Mouse (Mus musculus) retina, adult 2 months (tissue): ENCODE measurements around the gene Gpc6.

Experiments
- DNase-seq: peaks from one replicate; pipeline ENCODE4 v3.0.0-alpha.2; 2012; ENCODE audit warnings: low read depth, low spot score

Gene Gpc6

DNA sequence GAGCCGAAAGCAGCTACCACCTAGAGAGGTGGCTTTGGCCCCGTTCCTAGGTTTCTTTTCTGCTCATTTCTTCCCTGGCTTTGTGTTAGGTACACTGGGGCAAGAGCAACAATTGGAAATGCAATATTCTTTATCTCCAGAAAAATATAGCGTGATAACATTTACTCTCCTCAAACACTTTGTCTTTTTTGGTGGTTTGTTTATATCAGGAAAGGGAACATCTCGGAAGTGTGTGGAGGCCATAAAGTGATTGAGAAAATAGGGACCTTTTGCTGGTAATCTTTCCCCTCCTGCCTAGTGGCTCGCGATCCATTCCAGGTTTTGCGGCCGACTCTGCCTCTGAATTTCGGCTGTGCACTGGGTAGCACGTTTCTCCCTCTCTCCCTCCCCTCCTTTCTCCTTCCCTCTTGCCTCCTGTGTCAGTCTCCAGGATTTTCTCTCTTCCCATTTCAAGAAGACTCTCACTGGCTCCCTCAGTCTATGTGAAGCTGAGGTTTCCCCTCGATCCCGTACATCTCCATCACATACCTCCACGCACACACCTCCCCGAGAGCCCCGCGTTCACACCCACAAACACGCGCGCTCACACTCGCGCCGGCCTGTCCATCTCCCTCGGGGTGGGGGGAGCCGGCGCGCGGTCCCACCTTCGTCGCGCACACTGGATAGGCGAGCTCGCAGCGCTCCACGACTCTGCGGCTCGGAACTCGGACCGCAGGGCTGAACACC is at the start of gene Gpc6:
Gene Gpc6 (plus strand): TSS at position 440 of the 726 bp plus-strand sequence.
- DNase-seq, result no peak

DNA sequence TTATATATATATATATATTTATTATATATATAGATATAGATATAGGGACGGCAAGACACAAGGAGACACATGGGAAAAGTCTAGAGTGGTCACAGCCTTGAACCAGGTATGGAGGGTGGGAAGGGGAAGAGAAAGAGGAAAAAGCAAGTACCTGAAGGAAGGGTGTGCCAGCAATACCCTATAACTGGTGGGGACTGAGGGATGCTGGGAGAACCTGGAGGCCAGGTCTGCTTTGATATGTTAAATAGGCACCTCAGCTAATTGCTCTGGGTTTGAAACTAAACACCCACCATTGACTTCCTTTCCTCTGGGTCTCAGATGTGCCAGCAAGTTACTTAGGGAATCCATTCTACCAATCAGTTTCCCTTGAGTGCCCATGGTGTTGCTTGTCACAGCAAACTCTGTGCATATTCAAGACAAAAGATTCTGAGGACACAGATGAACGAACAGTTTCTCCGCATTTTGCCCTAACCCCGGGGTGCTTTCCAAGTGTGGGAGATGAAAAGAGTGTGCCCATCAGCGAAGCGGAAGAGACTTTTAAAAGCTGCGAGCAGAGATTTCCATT is 42.6 kb upstream of the Gpc6 start:
- no peak for DNase-seq

DNA sequence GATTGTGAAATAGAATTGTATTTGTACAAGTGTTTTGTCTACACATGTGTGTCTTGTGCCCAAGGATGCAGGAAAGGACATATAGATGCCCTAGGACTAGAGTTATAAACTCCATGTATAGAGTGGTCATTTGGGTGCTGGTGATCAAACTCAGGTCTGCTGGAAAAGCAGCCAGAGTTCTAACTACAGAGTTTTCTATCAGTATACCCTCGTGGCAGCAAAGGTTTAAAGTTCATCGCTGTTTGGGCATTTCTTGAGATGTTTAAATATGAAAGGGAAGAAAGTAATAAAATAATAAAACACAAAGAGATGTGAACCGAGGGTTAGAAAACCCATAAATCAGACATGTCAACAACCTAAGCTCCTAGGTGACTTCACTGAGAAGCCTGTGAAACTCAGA is 30.8 kb upstream of the Gpc6 start:
- no peak for DNase-seq

DNA sequence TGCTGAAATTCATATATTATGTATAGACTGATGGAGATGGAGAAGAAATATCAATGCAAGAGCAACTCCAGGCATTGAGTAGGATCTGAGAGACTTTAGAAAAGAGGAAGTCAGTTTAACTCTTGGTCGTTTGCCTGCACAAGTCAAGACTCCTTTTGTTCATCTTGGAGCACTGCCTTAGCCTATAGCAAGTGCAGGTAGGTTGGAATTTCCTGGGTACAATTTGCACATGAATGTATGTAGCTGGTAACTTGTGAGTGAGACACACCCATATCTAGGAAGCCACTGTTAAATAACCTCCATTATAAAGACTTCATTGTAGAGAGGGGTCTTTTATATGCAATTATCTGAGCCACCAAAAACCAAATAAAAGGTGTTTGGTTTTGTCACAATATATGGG is 27.1 kb upstream of the Gpc6 start:
- DNase-seq, result no peak

DNA sequence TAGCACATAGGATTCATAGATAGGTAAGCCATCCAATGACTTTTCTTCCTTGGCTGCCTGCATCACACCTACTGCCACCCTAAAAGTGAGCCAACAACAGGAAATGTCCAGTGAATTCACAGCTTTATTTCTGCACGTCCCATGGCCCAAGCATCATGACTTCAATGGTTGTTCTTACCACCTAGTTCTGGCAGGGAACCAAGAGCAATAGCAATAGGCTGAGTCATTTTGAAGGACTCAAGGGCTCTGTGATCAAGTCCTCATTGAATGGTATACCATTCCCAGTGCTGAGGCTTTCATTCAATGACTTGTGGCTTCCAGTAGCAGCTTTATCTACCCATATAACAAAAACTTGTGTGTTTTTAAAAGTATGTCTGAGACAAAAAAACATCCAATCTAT is 13.3 kb upstream of the Gpc6 start:
- no peak for DNase-seq

DNA sequence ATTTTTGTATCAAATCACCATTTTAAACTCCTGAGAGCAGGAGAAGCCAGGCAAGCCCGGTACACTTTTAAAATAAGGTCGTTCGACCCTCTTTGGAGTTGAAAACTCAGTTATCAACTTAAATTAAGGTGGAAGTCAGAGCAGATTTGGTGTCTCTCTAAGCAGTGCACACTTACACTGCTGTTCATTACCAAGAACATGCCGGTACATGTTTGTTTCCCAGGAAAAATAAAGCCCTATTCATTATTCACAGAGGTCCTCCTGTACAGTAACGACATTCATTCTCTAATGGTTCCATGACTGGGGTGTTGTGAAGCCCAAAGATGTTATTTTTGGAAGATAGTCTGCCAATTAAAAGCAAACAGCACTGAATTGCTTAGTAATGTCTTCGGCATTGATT is 8.2 kb upstream of the Gpc6 start:
- DNase-seq, result no peak

DNA sequence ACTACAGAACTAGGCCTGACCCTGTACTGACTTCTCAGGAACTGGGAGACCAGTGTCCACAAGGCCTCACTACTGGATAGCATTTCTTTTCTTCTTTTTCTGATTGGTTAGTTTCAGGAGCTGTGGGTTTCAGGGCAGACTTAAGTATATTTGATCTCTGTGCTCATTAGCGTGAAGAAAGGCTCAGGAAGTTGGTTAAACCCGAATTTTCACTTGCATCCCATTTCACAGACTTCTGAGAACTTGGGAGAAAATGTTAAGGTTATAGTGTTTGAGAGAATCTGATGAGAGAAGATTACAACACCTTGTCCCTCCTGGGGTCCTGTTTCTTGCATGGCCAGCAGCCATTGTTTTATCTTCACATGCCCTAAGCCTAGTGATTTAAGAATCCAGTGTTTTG is 849 bp upstream of the Gpc6 start:
- no peak for DNase-seq

DNA sequence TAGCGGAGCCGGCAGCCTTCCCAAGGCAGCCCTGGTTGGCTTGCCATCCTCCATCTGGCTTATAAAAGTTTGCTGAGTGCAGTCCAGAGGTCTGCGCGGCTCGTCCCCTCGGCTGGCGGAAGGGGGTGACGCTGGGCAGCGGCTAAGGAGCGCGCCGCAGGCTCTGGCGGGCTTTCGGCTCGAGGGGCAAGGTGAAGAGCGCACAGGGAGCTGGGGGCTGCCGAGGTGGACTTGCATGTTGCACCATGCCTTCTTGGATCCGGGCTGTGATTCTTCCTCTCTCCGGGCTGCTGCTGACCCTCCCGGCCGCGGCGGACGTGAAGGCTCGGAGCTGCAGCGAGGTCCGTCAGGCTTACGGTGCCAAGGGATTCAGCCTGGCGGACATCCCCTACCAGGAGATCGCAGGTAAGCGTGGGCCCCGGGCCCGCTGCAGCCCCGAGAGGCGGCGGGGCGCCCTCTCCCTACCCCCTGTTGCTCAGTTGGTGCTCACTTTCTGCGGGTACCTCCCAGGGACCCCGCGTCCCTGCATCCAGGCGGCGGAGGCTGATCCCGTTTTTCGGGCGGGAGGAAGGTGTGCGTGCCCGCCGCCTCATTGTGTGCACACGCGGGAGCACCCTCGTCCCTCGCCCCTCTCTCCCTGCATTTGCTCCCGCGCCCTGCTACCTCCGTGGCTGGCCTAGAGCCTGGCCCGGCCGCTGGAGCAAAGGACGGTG is 732 bp downstream of the Gpc6 start:
- DNase-seq, result no peak

DNA sequence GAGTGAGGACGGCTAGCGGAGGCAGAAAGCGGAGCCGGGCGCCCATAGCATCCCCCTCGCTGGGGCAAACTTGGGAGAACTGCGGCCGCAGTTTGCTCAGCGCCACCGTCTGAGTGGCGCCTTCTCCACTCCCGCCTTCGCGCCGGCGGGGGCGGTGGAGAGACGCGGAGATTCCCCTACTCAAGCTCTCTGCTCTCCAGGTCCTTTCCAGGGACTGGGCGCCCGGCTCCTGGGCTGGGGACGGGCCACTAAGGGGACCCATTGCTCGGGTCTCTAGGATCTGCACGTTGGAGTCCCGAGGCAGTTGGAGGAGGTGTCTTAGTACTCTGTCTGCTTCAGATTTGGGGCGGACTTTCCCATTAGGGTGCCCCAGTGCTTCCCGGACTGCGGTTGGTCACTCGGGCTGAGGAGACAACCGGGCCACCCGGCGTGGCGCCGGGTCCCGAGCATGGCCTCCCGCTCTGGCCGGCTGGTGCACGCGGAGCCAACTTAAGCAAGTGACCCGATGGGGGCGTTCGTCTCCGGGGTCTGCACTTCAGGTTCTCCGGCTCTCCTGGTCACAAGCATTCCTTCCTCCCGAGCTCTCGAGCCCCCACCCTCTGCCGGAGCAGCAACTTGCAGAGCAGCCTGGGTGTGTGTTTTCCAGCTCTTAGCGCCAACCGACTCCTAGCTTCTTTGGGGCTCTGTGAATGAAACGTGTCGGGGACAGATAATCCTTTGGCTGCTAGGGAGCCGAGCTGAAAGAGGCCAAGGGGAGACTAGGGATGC is 1.5 kb downstream of the Gpc6 start:
- DNase-seq, result no peak

DNA sequence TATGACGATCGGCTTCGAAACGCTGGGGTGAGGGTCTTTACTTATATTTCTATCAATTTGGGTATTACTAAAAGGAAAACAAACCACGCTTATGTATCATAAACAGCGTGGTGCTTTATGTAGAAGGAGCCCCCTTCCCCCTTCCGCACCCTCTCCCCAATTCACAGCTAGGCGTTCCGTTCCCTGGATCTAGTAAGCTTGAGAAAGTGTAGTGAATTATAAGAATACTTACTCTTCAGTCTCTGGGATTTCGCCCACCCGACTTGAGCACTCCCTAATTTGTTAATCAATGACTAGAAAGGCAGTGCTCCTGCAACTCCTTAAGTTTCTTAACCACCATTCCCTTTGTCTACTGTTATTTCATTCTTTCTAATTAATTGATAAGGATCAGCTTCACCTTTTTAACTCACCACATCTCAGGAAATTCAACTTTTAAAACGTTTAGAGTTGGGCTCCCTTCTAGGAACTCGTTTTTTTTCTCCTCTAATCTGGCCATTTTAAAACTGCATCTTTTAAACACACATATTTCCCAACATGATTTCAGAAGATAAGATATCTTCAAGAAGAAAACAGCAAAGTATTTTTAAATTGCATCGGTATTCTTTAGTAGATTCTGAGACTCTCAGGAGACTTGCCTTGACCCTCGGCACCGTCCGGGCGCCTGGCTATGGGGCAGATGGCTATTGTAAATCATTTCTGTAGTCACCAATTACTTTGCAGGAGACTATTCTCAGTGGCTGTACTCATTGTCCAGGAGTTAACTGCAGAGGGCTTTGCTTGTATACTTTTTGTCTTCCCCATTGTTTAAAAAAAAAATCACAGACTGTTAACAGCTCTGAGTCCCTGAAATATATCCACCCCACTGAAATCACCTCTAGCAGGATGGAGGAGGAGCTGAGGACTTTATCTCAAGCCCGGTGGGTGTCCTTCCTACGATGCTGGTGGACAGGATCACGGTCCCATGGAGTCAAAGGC is 2.5 kb downstream of the Gpc6 start:
- DNase-seq, result no peak

DNA sequence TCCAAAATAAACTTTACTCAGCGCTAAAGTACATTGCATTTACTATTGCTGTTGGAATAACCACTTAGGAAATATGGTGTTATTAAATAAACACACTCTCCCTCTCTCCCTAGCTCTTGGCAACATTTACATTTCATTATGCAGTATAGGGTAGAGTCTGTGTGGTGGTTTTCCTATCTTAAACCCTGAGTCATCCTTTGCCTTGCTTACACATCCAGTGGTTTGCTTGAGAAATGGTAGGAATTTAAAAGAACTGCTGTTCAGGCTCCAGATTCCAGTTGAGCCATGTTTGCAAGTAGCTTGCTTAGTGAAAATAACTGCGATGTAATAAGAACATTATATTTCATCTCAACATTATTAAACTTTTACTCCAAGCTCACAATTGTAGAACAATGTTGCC is 3.3 kb downstream of the Gpc6 start:
- DNase-seq, result no peak

DNA sequence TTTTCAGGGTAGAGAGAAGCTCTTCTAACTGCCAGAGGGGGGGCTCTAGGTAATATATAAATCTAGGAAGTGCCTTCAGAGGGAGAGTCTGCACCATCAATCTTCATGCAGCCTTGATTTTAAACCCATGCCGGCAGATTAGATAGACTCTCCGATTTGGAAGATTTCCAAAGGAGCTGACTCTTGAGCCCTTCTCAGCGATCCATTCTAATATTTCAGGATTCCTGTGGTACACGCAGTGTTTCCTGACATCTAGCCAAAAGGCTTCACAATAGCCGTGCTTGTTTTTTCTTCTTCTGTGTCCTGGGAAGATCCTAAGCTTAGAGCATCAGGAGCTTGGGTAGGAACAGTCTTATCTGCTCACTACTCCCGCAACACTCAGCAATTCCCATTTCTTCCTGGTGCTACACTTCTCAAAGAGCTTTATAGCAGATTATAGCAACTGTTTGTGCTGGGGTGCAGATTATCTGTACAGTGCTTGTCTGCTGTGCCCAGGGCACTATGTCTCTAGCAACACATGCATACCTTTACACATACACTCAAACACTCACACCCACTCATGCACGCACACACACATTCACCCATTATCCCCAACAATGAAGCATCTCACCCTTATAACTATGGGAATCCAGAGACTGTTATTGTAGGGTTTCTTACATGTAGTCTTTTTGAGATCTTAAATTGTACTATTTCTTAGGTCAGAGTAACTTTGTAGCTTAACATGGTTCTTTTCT is 3.8 kb downstream of the Gpc6 start:
- no peak for DNase-seq

DNA sequence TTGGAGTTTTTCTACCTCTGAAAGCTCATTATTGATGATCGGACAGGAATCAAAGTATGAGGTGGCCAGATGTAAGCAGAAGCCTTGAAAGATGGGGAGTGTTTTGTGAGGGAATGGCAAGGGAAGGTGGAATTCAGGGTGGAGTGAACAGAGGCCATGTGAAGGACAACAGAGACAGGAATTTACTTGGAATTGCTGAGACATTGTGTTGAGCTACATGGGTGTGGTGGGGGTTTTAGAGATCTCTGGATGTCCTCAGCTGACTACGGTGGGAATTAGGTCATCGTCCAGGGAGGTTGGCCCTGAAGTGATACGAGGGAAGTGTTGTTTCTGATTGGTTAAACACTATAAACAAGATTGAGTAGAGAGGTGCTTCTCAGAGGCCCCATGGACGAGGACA is 8.7 kb downstream of the Gpc6 start:
- no peak for DNase-seq

DNA sequence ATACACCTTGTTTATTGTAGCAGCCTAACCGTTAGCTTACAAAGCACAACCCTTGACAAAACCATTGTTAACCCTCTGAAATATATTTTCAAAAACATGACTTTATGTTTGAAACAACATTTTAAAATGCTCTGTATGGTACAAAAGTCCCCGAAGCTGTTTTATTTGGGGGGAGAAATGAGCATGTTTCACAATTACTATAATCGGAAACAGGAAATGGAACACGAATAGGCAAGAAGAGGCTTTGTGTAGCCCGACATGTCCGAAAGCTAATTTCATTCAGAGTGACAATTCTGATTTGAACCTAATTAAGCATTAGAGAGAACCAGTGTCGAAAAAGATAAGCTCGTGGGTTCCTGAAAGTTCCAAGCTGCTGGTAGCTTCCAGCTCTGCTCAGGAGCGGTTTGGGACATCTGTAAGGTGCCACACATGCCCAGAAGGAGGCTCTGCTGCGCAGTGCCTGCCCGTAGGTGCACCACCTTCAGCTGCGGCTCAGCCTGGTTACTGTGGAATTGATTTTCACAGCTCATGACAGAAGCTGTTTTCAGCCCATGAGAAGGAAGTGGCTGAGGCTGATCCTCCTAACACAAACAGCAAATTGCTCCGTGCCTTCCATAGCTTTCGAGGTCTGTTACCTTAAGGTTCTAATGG is 12.9 kb downstream of the Gpc6 start:
- DNase-seq, result no peak

DNA sequence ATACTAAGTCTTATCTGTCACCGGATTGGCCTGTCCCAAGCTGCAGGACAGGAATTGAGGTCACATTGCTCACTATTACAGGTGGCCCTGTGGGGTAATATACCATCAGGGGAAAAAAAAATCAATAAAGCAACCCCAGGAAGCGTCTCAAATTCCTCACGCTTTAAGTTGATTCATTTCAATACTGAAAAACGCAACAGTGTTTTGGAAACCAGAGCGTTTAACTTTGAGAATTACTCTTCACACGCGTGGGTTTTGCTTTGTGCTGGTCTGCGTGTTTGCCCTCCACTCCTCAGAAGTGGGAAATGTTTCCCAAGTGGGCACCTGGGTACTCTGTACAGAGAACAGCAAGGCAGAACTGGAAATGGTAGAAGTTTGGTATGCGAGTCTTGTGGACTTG is 13.6 kb downstream of the Gpc6 start:
- no peak for DNase-seq

DNA sequence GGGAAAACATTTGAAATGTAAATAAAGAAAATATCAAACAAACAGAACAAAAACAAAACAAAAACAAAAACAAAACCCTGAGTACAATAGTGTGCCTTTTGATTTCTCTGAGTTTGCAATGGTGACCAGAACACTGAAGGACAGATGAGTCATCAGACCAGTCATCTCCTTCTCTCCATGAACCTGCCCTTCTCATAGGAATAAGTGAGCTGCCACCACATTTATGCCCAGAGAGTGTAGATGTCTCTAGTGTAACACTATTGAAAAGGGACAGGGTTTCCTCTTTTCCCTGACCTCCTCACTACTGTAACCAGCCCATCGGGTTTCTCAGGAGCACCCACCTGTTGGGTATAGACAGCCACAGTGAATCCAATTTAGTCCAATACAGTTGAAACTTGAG is 14.4 kb downstream of the Gpc6 start:
- DNase-seq, result no peak

DNA sequence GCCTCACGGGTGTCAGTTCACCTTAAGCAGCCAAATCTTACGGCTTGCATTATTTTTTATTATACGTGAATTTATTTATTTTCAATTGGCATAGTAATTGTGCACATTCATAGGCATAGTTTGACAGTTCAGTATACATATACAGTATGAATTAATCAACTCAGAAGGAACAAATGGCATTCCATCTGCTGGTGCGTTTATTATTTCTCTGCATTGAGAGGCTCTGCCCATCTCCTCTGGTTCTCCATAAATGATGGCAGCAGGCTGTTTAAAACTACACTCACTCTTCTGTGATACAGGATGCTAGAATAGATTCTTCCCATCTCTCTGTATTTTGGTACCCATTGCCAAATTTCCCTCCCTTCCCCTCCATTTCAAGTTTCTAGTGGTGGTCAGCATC is 16.7 kb downstream of the Gpc6 start:
- DNase-seq, result no peak

DNA sequence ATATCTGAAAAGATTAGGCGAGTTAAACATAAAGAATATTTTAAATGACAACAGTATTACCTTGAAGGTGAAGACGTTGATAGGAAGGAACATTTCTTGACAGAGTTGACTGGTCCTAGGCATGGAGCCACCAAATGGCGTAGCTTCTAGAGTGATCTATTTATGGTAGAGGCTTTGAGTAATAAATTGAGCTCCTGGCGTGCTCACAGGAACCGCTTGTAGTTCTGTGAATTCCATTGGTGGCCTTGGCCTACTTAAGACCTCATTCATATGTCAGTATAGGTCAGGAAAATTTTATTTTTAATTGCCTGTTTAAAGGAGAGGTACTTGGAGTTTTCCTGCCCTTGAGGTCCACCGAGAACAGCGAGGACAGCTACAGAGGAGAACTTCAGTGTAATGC is 18.6 kb downstream of the Gpc6 start:
- no peak for DNase-seq

DNA sequence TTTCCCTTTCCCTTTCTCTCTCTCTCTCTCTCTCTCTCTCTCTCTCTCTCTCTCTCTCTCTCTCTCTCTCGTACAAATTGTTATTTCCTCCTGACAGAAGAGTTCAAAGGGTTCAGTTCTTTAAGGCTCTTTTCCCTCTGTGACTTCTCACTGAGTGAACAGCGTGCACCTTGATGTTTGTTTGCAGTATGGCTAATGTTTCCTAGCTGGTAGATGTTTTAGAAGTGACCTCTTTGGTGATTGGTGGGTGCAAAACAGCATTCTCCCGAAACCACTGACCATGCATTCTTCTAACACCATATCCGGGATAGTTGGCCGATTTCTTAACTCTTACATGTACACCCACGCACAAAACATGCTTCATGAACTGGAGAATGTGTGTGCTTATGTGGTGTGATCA is 20.9 kb downstream of the Gpc6 start:
- no peak for DNase-seq

DNA sequence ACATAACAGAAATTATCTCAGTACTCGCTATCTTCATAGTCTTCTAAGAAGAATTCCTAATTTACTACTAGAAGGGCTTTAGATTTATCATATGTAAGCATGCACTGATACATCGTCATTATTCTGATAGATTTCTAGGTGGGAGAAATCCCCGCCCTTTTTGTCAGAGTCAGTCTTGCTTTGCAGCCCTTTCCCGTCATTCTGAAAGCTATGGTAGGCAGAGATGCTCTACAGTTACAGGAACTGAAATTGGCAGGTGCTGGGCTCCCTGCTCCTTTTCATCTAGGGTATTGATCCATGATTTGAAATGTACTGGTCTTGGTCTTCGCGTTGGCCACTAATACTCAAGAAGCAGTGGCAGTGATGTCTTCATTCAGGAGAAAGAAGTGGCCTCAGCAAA is 22.3 kb downstream of the Gpc6 start:
- DNase-seq, result no peak
